Mouse (Mus musculus): Measurements from ENCODE around the gene Cnnm3.

DNA sequence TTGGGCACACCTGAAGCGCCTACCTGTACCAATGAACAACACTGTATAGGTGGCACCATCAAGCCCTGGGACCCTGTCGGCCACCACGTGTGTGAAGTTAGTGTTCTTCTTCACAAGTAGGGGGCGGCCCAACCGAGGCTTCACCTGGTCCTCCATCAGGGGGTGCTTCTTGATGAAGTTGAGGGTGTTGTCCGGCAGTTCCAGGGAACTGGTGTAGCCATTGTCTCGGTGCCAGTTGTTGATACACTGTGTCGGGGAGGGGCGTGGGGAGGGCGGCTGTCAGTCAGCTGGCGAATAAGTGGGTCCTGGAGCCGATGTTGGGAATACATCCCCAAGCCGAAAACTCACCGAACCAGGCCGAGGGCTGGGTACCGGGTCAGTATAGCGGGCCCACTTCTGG lies 40.2 kb downstream of the Cnnm3 start:
- TF ChIP-seq POLR2A (IDR thresholded peaks at IDR 0.05; ENCODE audit: borderline replicate concordance, insufficient read depth, low read length): no peak
- no peak for TF ChIP-seq CTCF (IDR thresholded peaks at IDR 0.05; ENCODE audit: borderline replicate concordance, insufficient read depth, low read depth, low read length)
